Mouse (Mus musculus): Measurements from ENCODE around the gene Fcgr1.

Gene Fcgr1

GRCm38 (mm10) chr3:96248141-96249033 lies 45.4 kb downstream of the Fcgr1 start:
- WGBS = 65% methylated on average over 6 of the region's 6 CpGs

- WGBS = 46% methylated on average over 11 of the region's 11 CpGs
Observed at GRCm38 (mm10) chr3:96247356-96248140, 46.2 kb downstream of the Fcgr1 start.

DNA sequence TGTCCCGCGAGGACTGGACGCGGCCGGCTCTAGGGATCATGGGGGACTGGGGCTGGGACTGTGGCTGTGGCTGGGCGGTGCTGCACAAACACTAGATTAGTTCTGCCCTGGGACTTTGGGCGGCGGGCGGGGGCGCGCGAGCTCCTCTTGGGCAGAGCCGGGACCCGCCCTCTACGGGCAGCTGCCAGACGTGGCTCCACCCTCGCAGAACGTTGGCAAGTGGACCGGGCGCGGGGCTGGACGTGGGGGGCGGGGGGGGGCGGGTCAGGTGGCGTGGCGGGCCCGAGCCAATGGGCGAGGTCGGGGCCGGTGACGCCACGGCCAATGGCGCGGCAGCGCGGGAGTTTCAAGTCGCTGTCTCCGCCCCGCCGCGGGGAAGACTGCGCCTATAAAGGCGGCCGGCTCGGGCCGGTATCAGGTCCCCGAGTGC lies 47.3 kb downstream of the Fcgr1 start, which contains the start of gene Hist2h3c1:
TSS of gene Hist2h3c1 (plus strand) at position 259 of the 430 bp plus-strand sequence.
- under 1% methylated on average over 20 of the region's 47 CpGs for WGBS

DNA sequence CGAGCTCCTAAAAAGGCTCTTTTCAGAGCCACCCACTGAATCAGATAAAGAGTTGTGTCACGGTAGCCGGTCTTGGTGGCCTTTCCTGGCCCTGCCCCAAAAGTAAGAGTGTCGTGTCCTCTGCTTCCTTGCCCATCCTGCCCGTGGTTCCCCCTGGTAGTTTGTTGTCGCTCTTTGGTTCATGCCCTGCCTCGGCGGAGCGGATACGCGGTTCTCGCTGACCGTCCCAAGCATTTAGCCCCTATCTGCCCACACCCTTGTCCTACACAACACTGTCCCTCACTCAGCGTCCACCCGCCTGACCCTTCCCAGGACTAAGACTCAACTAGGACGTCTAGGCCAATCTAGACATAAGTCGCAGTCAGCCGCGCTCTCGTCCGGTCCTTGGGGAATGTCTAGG lies 47.8 kb downstream of the Fcgr1 start:
- 2% methylated on average over 10 of the region's 21 CpGs for WGBS

GRCm38 (mm10) chr3:96245003-96245886 lies 48.5 kb downstream of the Fcgr1 start, which contains the start of gene Hist2h2aa1:
TSS of gene Hist2h2aa1 (plus strand) at chr3:96245497.
- WGBS = under 1% methylated on average over 31 of the region's 88 CpGs

- WGBS = 73% methylated on average over 7 of the region's 7 CpGs
Observed at GRCm38 (mm10) chr3:96243921-96244572, 49.7 kb downstream of the Fcgr1 start.

GRCm38 (mm10) chr3:96240799-96241197 lies 53.0 kb downstream of the Fcgr1 start:
- 56% methylated on average over 9 of the region's 9 CpGs for WGBS

DNA sequence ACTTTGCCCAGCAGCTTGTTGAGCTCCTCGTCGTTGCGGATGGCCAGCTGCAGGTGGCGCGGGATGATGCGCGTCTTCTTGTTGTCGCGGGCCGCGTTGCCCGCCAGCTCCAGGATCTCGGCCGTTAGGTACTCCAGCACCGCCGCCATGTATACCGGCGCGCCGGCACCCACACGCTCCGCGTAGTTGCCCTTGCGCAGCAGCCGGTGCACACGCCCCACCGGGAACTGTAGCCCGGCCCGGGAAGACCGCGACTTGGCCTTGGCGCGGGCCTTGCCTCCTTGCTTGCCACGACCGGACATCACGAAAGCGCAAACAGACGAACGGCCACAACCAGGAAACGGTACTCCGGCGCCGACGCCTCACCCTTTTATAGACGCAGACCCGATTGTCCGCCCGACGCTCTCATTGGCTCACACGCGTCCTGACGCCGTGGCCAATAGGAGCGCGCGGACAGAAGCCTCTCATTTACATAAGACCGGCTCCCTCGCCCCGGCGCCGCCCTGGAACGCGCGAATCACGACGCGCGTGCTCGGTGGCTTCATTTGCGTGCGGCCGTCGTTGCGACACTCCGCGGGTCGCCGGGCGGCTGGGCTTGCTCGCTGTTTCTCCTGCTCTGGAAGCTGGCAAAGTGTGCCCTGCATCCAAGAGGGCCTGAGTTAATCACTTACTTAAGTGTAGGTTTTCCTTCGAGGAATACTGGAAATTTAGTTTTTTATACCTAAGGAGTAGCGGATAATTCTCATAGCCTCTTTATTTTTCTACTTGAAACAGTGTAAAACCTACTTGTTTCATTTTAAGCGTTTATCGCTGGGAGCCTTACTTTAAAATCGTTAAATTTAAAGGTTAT lies 53.6 kb downstream of the Fcgr1 start, which contains the start of gene Hist2h2aa2:
TSS of gene Hist2h2aa2 (minus strand) at position 328 of the 850 bp plus-strand sequence.
- WGBS = 2% methylated on average over 39 of the region's 85 CpGs

- WGBS = under 1% methylated on average over 24 of the region's 68 CpGs
Observed at GRCm38 (mm10) chr3:96238954-96239793, 54.6 kb downstream of the Fcgr1 start, which contains the start of gene Hist2h3c2. TSS of gene Hist2h3c2 (minus strand) at chr3:96239127.

DNA sequence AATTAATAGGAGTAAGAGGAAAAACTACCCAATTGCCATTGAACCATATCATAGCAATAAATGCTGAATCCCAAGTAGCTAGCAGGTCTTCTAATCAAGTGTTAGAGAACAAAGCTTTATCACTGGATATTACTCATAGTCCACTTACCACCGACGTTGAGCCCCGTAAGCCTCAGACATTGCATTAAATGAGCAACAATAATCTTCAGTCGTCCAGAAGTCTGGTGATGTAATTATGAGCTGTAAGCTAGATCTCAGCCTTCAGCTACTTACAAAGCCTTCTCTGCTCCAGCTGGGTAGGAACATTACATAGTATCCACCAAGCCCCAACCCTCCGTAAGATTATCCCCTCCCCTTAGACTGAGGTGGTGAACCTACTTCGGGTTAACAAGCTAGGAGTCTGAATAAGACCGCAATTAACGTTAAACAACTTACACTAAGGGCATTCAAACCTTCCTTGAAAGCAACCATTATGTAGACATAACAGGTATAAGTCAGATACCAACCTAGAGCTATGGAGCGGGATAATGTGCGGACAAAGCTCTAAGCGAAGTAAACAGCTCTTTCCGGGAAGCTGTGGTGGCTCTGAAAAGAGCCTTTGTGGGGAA lies 55.8 kb downstream of the Fcgr1 start:
- 22% methylated on average over 12 of the region's 12 CpGs for WGBS

- WGBS = 80% methylated on average over 7 of the region's 7 CpGs
Observed at GRCm38 (mm10) chr3:96237335-96237903, 56.4 kb downstream of the Fcgr1 start.

DNA sequence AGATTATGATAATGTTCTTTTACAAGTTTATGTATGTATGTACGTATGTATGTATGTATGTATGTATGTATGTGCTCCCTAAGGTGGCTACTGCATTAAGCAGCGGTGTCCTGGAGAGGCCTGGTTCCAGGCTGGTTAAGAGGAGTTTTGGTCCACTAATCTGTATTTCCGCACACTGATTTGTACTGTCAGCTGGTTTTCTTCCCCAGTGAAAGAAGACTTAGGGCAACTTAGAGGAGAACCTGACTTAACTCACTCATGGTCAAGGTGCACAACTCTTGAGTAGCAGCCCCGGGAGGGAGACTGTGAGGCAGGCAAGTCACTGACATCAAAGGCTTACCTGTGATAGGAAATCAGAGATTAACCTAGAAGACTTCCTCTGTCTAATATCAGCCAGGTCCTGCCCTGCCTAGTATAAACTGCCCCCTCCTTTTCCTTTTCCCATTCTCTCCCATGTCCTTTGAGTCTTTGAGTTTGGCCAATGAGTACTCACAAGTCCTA lies 56.9 kb downstream of the Fcgr1 start:
- WGBS = 89% methylated on average over 4 of the region's 4 CpGs

DNA sequence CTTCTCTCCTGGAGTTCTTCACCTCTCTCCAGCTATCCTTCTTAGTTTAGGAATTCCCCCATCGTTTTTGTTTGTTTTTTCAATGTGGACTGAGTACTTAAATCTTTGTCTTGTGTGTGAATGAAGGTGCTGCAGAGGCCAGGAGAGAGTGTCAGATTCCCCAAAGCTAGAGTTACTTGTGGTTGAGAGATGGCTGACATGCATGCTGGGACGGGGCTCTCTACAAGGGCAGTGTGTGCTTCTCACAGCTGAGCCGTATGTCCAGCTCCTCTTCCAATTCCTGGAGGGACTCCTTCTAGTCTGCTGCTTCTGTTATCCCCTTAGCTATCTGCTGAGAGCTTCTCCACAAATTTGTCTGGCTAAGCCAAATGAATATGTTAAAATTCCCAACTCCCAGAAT lies 57.9 kb downstream of the Fcgr1 start:
- 57% methylated on average over 3 of the region's 3 CpGs for WGBS

- WGBS = 71% methylated on average over 2 of the region's 2 CpGs
Observed at GRCm38 (mm10) chr3:96234914-96235313, 58.9 kb downstream of the Fcgr1 start.

All from cerebral cortex, adult 2 months (tissue).